Mouse (Mus musculus) E14TG2a.4 (cell line): ENCODE measurements around the gene Rfx8.

ENCODE experiments used
- CTCF ChIP-seq: conservative IDR thresholded peaks from 2 replicates; pipeline ENCODE4 v1.5.1; 2014; ENCODE audit warnings: low read length
- NANOG ChIP-seq: IDR thresholded peaks from 2 replicates; pipeline ENCODE4 v1.6.1; 2014; ENCODE audit warnings: borderline replicate concordance, low read length, mixed read lengths
- POU5F1 ChIP-seq: IDR thresholded peaks from 2 replicates; pipeline ENCODE4 v1.6.1; 2014; ENCODE audit warnings: low read length, borderline replicate concordance

GRCm38 (mm10) chr1:39663050-39663449 lies 57.7 kb downstream of the Rfx8 start:
- TF ChIP-seq CTCF (no peak), POU5F1 (no peak), NANOG (no peak)
